Mouse (Mus musculus): Measurements from ENCODE around the gene Pias1.

The Pias1 gene

GRCm38 (mm10) chr9:62857216-62857615 lies 130.5 kb downstream of the Pias1 start:
- no peak for DNase-seq (ENCODE audit: low read depth)

GRCm38 (mm10) chr9:62854483-62854882 lies 133.2 kb downstream of the Pias1 start:
- no peak for DNase-seq (ENCODE audit: low read depth)

GRCm38 (mm10) chr9:62851571-62851970 lies 136.2 kb downstream of the Pias1 start:
- DNase-seq (ENCODE audit: low read depth) = no peak

- DNase-seq (ENCODE audit: low read depth) = no peak
These were observed 139.1 kb downstream of the Pias1 start for GRCm38 (mm10) chr9:62848641-62849040.

GRCm38 (mm10) chr9:62847694-62848093 lies 140.0 kb downstream of the Pias1 start:
- peak; percentile 85 for DNase-seq (ENCODE audit: low read depth)

GRCm38 (mm10) chr9:62844461-62844860 lies 143.3 kb downstream of the Pias1 start:
- no peak for DNase-seq (ENCODE audit: low read depth)

GRCm38 (mm10) chr9:62843356-62844024 lies 144.2 kb downstream of the Pias1 start:
- DNase-seq (ENCODE audit: low read depth) = no peak

- DNase-seq (ENCODE audit: low read depth) = peak; percentile 27
These were observed 148.5 kb downstream of the Pias1 start for GRCm38 (mm10) chr9:62839172-62839770.

- DNase-seq (ENCODE audit: low read depth) = peak; percentile 79
These were observed 149.1 kb downstream of the Pias1 start, which contains the start of gene Cln6 for GRCm38 (mm10) chr9:62838506-62839171. TSS of gene Cln6 (plus strand) at chr9:62838785.

- DNase-seq (ENCODE audit: low read depth) = no peak
These were observed 149.6 kb downstream of the Pias1 start for GRCm38 (mm10) chr9:62838146-62838505.

GRCm38 (mm10) chr9:62837611-62838010 lies 150.1 kb downstream of the Pias1 start:
- DNase-seq (ENCODE audit: low read depth) = no peak

- no peak for DNase-seq (ENCODE audit: low read depth)
These were observed 151.8 kb downstream of the Pias1 start for GRCm38 (mm10) chr9:62835705-62836446.

GRCm38 (mm10) chr9:62834906-62835305 lies 152.8 kb downstream of the Pias1 start:
- DNase-seq (ENCODE audit: low read depth) = no peak

GRCm38 (mm10) chr9:62829877-62830276 lies 157.8 kb downstream of the Pias1 start:
- DNase-seq (ENCODE audit: low read depth) = no peak

- peak; percentile 91 for DNase-seq (ENCODE audit: low read depth)
These were observed 159.1 kb downstream of the Pias1 start for GRCm38 (mm10) chr9:62828662-62829086.

Data from c-Kit-positive CD71-positive TER-119-negative erythroid progenitor cells, embryonic 14.5 days (primary cell).